Mouse (Mus musculus) hindbrain, embryonic 12.5 days (tissue): ENCODE measurements around the gene Gm614. TPM values are rescaled to one million over a fixed set of nuclear protein-coding genes. Genes with fewer than 3 reads are reported as not detected.
A peak's percentile ranks its signal among the peaks of the same experiment; 100 is the strongest.

Experiments used
- ATAC-seq: fragments of 200-750 bp; cut with Nextera tagmentation; 2 replicates; pipeline ENCODE4 v1.8.0; 2017; ENCODE audit warnings: moderate TSS enrichment; ENCODE audit not compliant: low FRiP score
- H3K27ac ChIP-seq: fragments of 300-500 bp; sonication (generic); 2 replicates; pipeline ENCODE4 v1.5.1; 2016; ENCODE audit warnings: mild to moderate bottlenecking
- H3K27me3 ChIP-seq: fragments of 300-500 bp; sonication (generic); 2 replicates; pipeline ENCODE4 v1.6.1; 2016; ENCODE audit warnings: mild to moderate bottlenecking
- H3K36me3 ChIP-seq: fragments of 300-500 bp; sonication (generic); 2 replicates; pipeline ENCODE4 v1.6.1; 2016; ENCODE audit warnings: mild to moderate bottlenecking
- H3K4me1 ChIP-seq: fragments of 300-500 bp; sonication (generic); 2 replicates; pipeline ENCODE4 v1.6.1; 2016
- H3K4me2 ChIP-seq: fragments of 300-500 bp; sonication (generic); replicated peaks from 2 replicates; pipeline ENCODE4 v1.6.1; 2016; ENCODE audit warnings: mild to moderate bottlenecking
- H3K4me3 ChIP-seq: fragments of 300-500 bp; sonication (generic); 2 replicates; pipeline ENCODE4 v1.5.1; 2016; ENCODE audit warnings: mild to moderate bottlenecking
- H3K9ac ChIP-seq: fragments of 300-500 bp; sonication (generic); 2 replicates; pipeline ENCODE4 v1.6.1; 2016; ENCODE audit warnings: mild to moderate bottlenecking, moderate library complexity
- H3K9me3 ChIP-seq: fragments of 300-500 bp; sonication (generic); replicated peaks from 2 replicates; pipeline ENCODE4 v1.6.1; 2016; ENCODE audit warnings: mild to moderate bottlenecking
- WGBS: fragments of 180-500 bp; shearing (Covaris S2); methylation state at CpG from one replicate; pipeline ENCODE4 v1.1.7; 2016; 5-methylcytosine and 5-hydroxymethylcytosine counted together
- polyA plus RNA-seq: library from polyadenylated mRNA; unstranded; fragments of >200 nt; fragmentation: Nextera tagmentation; extraction: Ambion mirVana; gene quantifications from 2 replicates; pipeline ENCODE4 v1.2.1, GENCODE M21; 2016

Gm614 gene
- polyA plus RNA-seq, result not detected in 2 replicates

- Histone ChIP-seq H3K9me3 (no peaks in the 10 kb centered on the region), H3K27me3 (0 out of 2 replicates have a peak, but pooled peaks cover 6% of the 10 kb centered on the region), H3K9ac (no peak within 1 kb of the TSS), H3K4me2 (no peak within 1 kb of the TSS), H3K4me1 (peaks cover 11% of the 10 kb centered on the region; the same call in 1 of the 2 replicates), H3K27ac (no peak within 1 kb of the TSS), H3K36me3 (no peaks in the 10 kb centered on the region), H3K4me3 (no peak within 1 kb of the TSS)
- no peak for ATAC-seq
- WGBS, result 75% methylated on average over 1 of the region's 1 CpGs
Measured at GRCm38 (mm10) chrX:101263892-101264291, at the start of gene Gm614. Gene Gm614, minus strand, starts transcription at chrX:101263992.

- no peak overlapping the region for H3K9ac ChIP-seq
- H3K4me2 ChIP-seq, result no peak overlapping the region
- peaks cover 17% of the 10 kb centered on the region; the same call in 1 of the 2 replicates for H3K27me3 ChIP-seq
- H3K4me1 ChIP-seq, result peaks cover 3% of the 10 kb centered on the region; the same call in 1 of the 2 replicates
- H3K36me3 ChIP-seq, result peaks cover 27% of the 10 kb centered on the region
- H3K9me3 ChIP-seq, result no peaks in the 10 kb centered on the region
- ATAC-seq, result no peak
- H3K4me3 ChIP-seq, result no peak overlapping the region
- 95% methylated on average over 5 of the region's 5 CpGs for WGBS
- H3K27ac ChIP-seq, result no peak overlapping the region
Measured at GRCm38 (mm10) chrX:101309299-101309698, 45.5 kb upstream of the Gm614 start.

- Histone ChIP-seq H3K4me3 (no peak overlapping the region), H3K9me3 (no peaks in the 10 kb centered on the region), H3K4me1 (peaks cover 31% of the 10 kb centered on the region), H3K9ac (no peak overlapping the region), H3K4me2 (no peak overlapping the region), H3K27ac (no peak overlapping the region), H3K36me3 (peaks cover 11% of the 10 kb centered on the region; the same call in 1 of the 2 replicates), H3K27me3 (peaks cover 11% of the 10 kb centered on the region)
- ATAC-seq, result no peak
- WGBS, result 46% methylated on average over 2 of the region's 2 CpGs
Measured at GRCm38 (mm10) chrX:101304646-101305045, 40.9 kb upstream of the Gm614 start.

GRCm38 (mm10) chrX:101301654-101302053 is 37.9 kb upstream of the Gm614 start:
- ATAC-seq, result no peak
- no peak overlapping the region for H3K27ac ChIP-seq
- WGBS, result 69% methylated on average over 9 of the region's 9 CpGs
- H3K4me1 ChIP-seq, result peaks cover 31% of the 10 kb centered on the region
- H3K9me3 ChIP-seq, result no peaks in the 10 kb centered on the region
- H3K36me3 ChIP-seq, result peaks cover 8% of the 10 kb centered on the region
- peaks cover 5% of the 10 kb centered on the region for H3K27me3 ChIP-seq
- H3K4me3 ChIP-seq, result peak overlapping the region; percentile 11; the same call in 1 of the 2 replicates
- H3K4me2 ChIP-seq, result peak overlapping the region; percentile 48
- no peak overlapping the region for H3K9ac ChIP-seq

- peak overlapping the region; percentile 70 for H3K27ac ChIP-seq
- peaks cover 31% of the 10 kb centered on the region for H3K4me1 ChIP-seq
- no peaks in the 10 kb centered on the region; the same call in none of the 2 replicates for H3K27me3 ChIP-seq
Measured at GRCm38 (mm10) chrX:101300427-101301030, 36.7 kb upstream of the Gm614 start.

GRCm38 (mm10) chrX:101299473-101300426 is 36.0 kb upstream of the Gm614 start:
- Histone ChIP-seq H3K4me3 (peak overlapping the region; percentile 44), H3K9me3 (no peaks in the 10 kb centered on the region), H3K27me3 (no peaks in the 10 kb centered on the region; the same call in none of the 2 replicates), H3K9ac (peak overlapping the region; percentile 71), H3K4me1 (peaks cover 31% of the 10 kb centered on the region), H3K4me2 (peak overlapping the region; percentile 48), H3K27ac (peak overlapping the region; percentile 83), H3K36me3 (peaks cover 16% of the 10 kb centered on the region)
- WGBS, result 27% methylated on average over 11 of the region's 13 CpGs
- peak; percentile 81 for ATAC-seq

More at GRCm38 (mm10) chrX:101300427-101301030, 36.7 kb upstream of the Gm614 start:
- peak; percentile 58 for ATAC-seq
- peak overlapping the region; percentile 71 for H3K9ac ChIP-seq
- H3K36me3 ChIP-seq, result peaks cover 16% of the 10 kb centered on the region
- peak overlapping the region; percentile 48 for H3K4me2 ChIP-seq
- 36% methylated on average over 13 of the region's 13 CpGs for WGBS
- H3K9me3 ChIP-seq, result no peaks in the 10 kb centered on the region
- H3K4me3 ChIP-seq, result peak overlapping the region; percentile 44

- Histone ChIP-seq H3K36me3 (peaks cover 16% of the 10 kb centered on the region), H3K9me3 (no peaks in the 10 kb centered on the region), H3K4me2 (peak within 1 kb of the TSS; percentile 48), H3K27me3 (no peaks in the 10 kb centered on the region; the same call in none of the 2 replicates), H3K27ac (peak within 1 kb of the TSS; percentile 83), H3K4me3 (peak within 1 kb of the TSS; percentile 44), H3K9ac (peak within 1 kb of the TSS; percentile 71), H3K4me1 (peaks cover 26% of the 10 kb centered on the region)
- ATAC-seq, result peak; percentile 41
- 24% methylated on average over 9 of the region's 24 CpGs for WGBS
Measured at GRCm38 (mm10) chrX:101299055-101299454, 35.3 kb upstream of the Gm614 start, which contains the start of gene Nlgn3. Gene Nlgn3, plus strand, starts transcription at chrX:101299168.

- peaks cover 64% of the 10 kb centered on the region for H3K36me3 ChIP-seq
- ATAC-seq, result no peak
- peaks cover 6% of the 10 kb centered on the region; the same call in 1 of the 2 replicates for H3K27me3 ChIP-seq
- no peaks in the 10 kb centered on the region for H3K4me1 ChIP-seq
- no peak overlapping the region for H3K4me2 ChIP-seq
- H3K9me3 ChIP-seq, result no peaks in the 10 kb centered on the region
- H3K9ac ChIP-seq, result no peak overlapping the region
- H3K4me3 ChIP-seq, result no peak overlapping the region
- 92% methylated on average over 10 of the region's 10 CpGs for WGBS
- no peak overlapping the region for H3K27ac ChIP-seq
Measured at GRCm38 (mm10) chrX:101290111-101290510, 26.3 kb upstream of the Gm614 start.

GRCm38 (mm10) chrX:101289037-101289436 is 25.2 kb upstream of the Gm614 start:
- 89% methylated on average over 7 of the region's 7 CpGs for WGBS
- peaks cover 73% of the 10 kb centered on the region for H3K36me3 ChIP-seq

GRCm38 (mm10) chrX:101288432-101288831 is 24.6 kb upstream of the Gm614 start:
- Histone ChIP-seq H3K27me3 (peaks cover 6% of the 10 kb centered on the region; the same call in 1 of the 2 replicates), H3K9ac (no peak overlapping the region), H3K4me2 (no peak overlapping the region), H3K4me3 (no peak overlapping the region), H3K36me3 (peaks cover 76% of the 10 kb centered on the region), H3K9me3 (no peaks in the 10 kb centered on the region), H3K27ac (no peak overlapping the region), H3K4me1 (no peaks in the 10 kb centered on the region)
- 90% methylated on average over 6 of the region's 6 CpGs for WGBS
- ATAC-seq, result no peak

More at GRCm38 (mm10) chrX:101289037-101289436, 25.2 kb upstream of the Gm614 start:
- Histone ChIP-seq H3K9ac (no peak overlapping the region), H3K4me3 (no peak overlapping the region), H3K9me3 (no peaks in the 10 kb centered on the region), H3K4me2 (no peak overlapping the region), H3K4me1 (no peaks in the 10 kb centered on the region), H3K27ac (no peak overlapping the region), H3K27me3 (peaks cover 6% of the 10 kb centered on the region; the same call in 1 of the 2 replicates)
- ATAC-seq, result no peak

- Histone ChIP-seq H3K9ac (no peak overlapping the region), H3K4me3 (no peak overlapping the region), H3K4me2 (no peak overlapping the region), H3K27ac (no peak overlapping the region), H3K9me3 (no peaks in the 10 kb centered on the region), H3K4me1 (no peaks in the 10 kb centered on the region), H3K27me3 (peaks cover 6% of the 10 kb centered on the region; the same call in 1 of the 2 replicates), H3K36me3 (peaks cover 77% of the 10 kb centered on the region)
- no peak for ATAC-seq
- 93% methylated on average over 3 of the region's 3 CpGs for WGBS
Measured at GRCm38 (mm10) chrX:101287543-101287942, 23.8 kb upstream of the Gm614 start.
